Mouse (Mus musculus): ENCODE data around the gene Pcgf3. TPM values are rescaled to one million over a fixed set of nuclear protein-coding genes. Genes with fewer than 3 reads are reported as not detected.
A peak's percentile ranks its signal among the peaks of the same experiment; 100 is the strongest.

Gene Pcgf3
- polyA plus RNA-seq, 1 experiment from 2014 or later, result 28.2 TPM

DNA sequence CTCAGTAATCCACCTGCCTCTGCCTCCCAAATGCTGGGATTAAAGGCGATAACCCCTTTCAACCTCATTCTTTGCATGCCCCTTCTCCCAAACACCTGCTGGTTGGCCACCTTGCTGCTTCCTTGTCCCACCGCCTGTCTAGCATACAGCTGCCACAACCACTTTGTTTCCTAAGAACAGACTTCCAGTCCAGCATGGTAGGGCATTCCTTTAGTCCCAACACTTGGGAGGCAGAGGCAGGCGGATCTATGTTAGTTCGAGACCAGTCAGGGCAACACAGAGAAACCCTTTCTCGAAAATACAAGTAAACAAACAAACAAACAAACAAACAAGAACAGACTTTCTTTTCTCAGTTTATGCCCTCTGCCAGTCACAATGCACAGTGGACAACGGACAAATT, 571 bp upstream of the Pcgf3 start:
- H3K36me3 ChIP-seq (ENCODE audit: control insufficient read depth, insufficient read depth, low read length), result no peaks in the 10 kb centered on the region
- peak overlapping the region; percentile 97 for H3K4me3 ChIP-seq (ENCODE audit: low read length)
- no peaks in the 10 kb centered on the region for H3K27me3 ChIP-seq (ENCODE audit: control insufficient read depth, insufficient read depth, low read length)
- no peaks in the 10 kb centered on the region for H3K9me3 ChIP-seq (ENCODE audit: control insufficient read depth, low read length)
- H3K27ac ChIP-seq (ENCODE audit: low read depth, low read length), result no peak overlapping the region
- peak; percentile 6; the same call in 1 of the 2 replicates for ATAC-seq (ENCODE audit: low FRiP score, low TSS enrichment)
- H3K9ac ChIP-seq (ENCODE audit: low read depth, low read length), result peak overlapping the region; percentile 49; the same call in 1 of the 2 replicates
- H3K4me1 ChIP-seq (ENCODE audit: control insufficient read depth, insufficient read depth, low read length), result peaks cover 17% of the 10 kb centered on the region; the same call in 1 of the 2 replicates
- H3K4me2 ChIP-seq (replicated peaks; ENCODE audit: low read depth, low read length), result peak overlapping the region; percentile 50
- 43% methylated on average over 6 of the region's 6 CpGs for WGBS

GRCm38 (mm10) chr5:108462446-108462845, 1.4 kb downstream of the Pcgf3 start:
- Histone ChIP-seq H3K27ac (ENCODE audit: low read depth, low read length) (no peak overlapping the region; the same call in 1 of the 2 replicates), H3K4me3 (ENCODE audit: low read length) (peak overlapping the region; percentile 97), H3K27me3 (ENCODE audit: control insufficient read depth, insufficient read depth, low read length) (no peaks in the 10 kb centered on the region), H3K36me3 (ENCODE audit: control insufficient read depth, insufficient read depth, low read length) (no peaks in the 10 kb centered on the region), H3K4me1 (ENCODE audit: control insufficient read depth, insufficient read depth, low read length) (peaks cover 17% of the 10 kb centered on the region; the same call in 1 of the 2 replicates), H3K9me3 (ENCODE audit: control insufficient read depth, low read length) (no peaks in the 10 kb centered on the region), H3K9ac (ENCODE audit: low read depth, low read length) (peak overlapping the region; percentile 98), H3K4me2 (replicated peaks; ENCODE audit: low read depth, low read length) (peak overlapping the region; percentile 96)
- no peak for ATAC-seq (ENCODE audit: low FRiP score, low TSS enrichment)
- WGBS, result 28% methylated on average over 4 of the region's 4 CpGs

GRCm38 (mm10) chr5:108465131-108465891, 4.3 kb downstream of the Pcgf3 start:
- no peak overlapping the region for H3K4me2 ChIP-seq (replicated peaks; ENCODE audit: low read depth, low read length)
- peaks cover 17% of the 10 kb centered on the region; the same call in 1 of the 2 replicates for H3K4me1 ChIP-seq (ENCODE audit: control insufficient read depth, insufficient read depth, low read length)
- H3K27ac ChIP-seq (ENCODE audit: low read depth, low read length), result no peak overlapping the region
- no peak for ATAC-seq (ENCODE audit: low FRiP score, low TSS enrichment)
- no peaks in the 10 kb centered on the region for H3K27me3 ChIP-seq (ENCODE audit: control insufficient read depth, insufficient read depth, low read length)
- H3K4me3 ChIP-seq (ENCODE audit: low read length), result no peak overlapping the region
- no peaks in the 10 kb centered on the region for H3K9me3 ChIP-seq (ENCODE audit: control insufficient read depth, low read length)
- H3K9ac ChIP-seq (ENCODE audit: low read depth, low read length), result no peak overlapping the region
- WGBS, result 81% methylated on average over 6 of the region's 6 CpGs
- H3K36me3 ChIP-seq (ENCODE audit: control insufficient read depth, insufficient read depth, low read length), result no peaks in the 10 kb centered on the region

DNA sequence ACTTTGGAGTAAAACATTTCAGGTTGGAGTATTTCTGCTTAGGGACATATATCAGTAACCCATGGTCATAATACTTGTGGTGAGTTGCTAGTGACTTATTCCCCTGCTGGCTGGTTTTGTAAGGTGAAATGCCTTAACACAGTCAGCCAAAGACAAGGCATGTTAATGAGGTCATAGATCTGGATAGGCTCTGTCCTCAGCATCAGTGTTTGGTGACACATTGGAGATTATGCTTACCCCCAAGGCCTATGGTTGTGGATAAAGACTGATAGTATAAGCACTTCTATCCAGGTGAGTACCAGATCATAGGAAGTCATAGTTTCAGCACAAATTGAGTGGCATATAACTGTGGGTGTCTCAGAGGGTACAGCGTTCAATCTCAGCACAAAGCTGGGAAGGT, 5.6 kb downstream of the Pcgf3 start:
- Histone ChIP-seq H3K4me3 (ENCODE audit: low read length) (no peak overlapping the region), H3K27me3 (ENCODE audit: control insufficient read depth, insufficient read depth, low read length) (no peaks in the 10 kb centered on the region), H3K4me1 (ENCODE audit: control insufficient read depth, insufficient read depth, low read length) (peaks cover 15% of the 10 kb centered on the region; the same call in 1 of the 2 replicates), H3K9ac (ENCODE audit: low read depth, low read length) (no peak overlapping the region), H3K36me3 (ENCODE audit: control insufficient read depth, insufficient read depth, low read length) (no peaks in the 10 kb centered on the region), H3K27ac (ENCODE audit: low read depth, low read length) (no peak overlapping the region), H3K9me3 (ENCODE audit: control insufficient read depth, low read length) (no peaks in the 10 kb centered on the region), H3K4me2 (replicated peaks; ENCODE audit: low read depth, low read length) (no peak overlapping the region)
- WGBS, result 100% methylated on average over 1 of the region's 1 CpGs
- ATAC-seq (ENCODE audit: low FRiP score, low TSS enrichment), result no peak

DNA sequence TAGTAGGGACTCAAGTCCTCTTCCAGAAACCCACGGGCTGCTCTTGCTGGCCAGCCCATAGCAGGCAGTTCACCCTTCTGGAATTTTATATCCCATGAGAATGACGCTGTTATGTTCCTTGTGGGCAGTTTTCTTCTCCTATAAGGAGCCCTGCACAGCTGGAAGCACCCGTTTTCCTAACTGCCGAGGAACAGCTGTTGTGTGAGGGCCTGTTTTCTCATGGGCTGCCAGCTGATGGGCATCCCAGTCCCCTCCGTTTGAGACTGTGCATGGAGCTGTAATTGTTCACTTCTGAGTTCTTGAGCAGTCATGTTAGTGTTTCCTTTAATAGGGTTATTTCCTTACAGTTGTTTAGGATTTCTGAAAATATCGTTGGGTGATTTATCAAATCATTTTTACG, 8.6 kb downstream of the Pcgf3 start:
- no peak for ATAC-seq (ENCODE audit: low FRiP score, low TSS enrichment)
- H3K27ac ChIP-seq (ENCODE audit: low read depth, low read length), result no peak overlapping the region
- H3K4me2 ChIP-seq (replicated peaks; ENCODE audit: low read depth, low read length), result no peak overlapping the region
- H3K36me3 ChIP-seq (ENCODE audit: control insufficient read depth, insufficient read depth, low read length), result peaks cover 23% of the 10 kb centered on the region
- 80% methylated on average over 7 of the region's 7 CpGs for WGBS
- H3K9me3 ChIP-seq (ENCODE audit: control insufficient read depth, low read length), result no peaks in the 10 kb centered on the region
- no peaks in the 10 kb centered on the region for H3K4me1 ChIP-seq (ENCODE audit: control insufficient read depth, insufficient read depth, low read length)
- H3K9ac ChIP-seq (ENCODE audit: low read depth, low read length), result no peak overlapping the region
- H3K4me3 ChIP-seq (ENCODE audit: low read length), result no peak overlapping the region
- H3K27me3 ChIP-seq (ENCODE audit: control insufficient read depth, insufficient read depth, low read length), result no peaks in the 10 kb centered on the region

- WGBS, result 90% methylated on average over 4 of the region's 4 CpGs
- Histone ChIP-seq H3K9ac (ENCODE audit: low read depth, low read length) (no peak overlapping the region), H3K9me3 (ENCODE audit: control insufficient read depth, low read length) (no peaks in the 10 kb centered on the region), H3K27ac (ENCODE audit: low read depth, low read length) (no peak overlapping the region), H3K27me3 (ENCODE audit: control insufficient read depth, insufficient read depth, low read length) (no peaks in the 10 kb centered on the region), H3K36me3 (ENCODE audit: control insufficient read depth, insufficient read depth, low read length) (peaks cover 61% of the 10 kb centered on the region), H3K4me1 (ENCODE audit: control insufficient read depth, insufficient read depth, low read length) (no peaks in the 10 kb centered on the region), H3K4me2 (replicated peaks; ENCODE audit: low read depth, low read length) (no peak overlapping the region), H3K4me3 (ENCODE audit: low read length) (no peak overlapping the region)
- no peak for ATAC-seq (ENCODE audit: low FRiP score, low TSS enrichment)
These were observed 12.7 kb downstream of the Pcgf3 start for GRCm38 (mm10) chr5:108473737-108474136.

- no peak for ATAC-seq (ENCODE audit: low FRiP score, low TSS enrichment)
- Histone ChIP-seq H3K27me3 (ENCODE audit: control insufficient read depth, insufficient read depth, low read length) (no peaks in the 10 kb centered on the region), H3K27ac (ENCODE audit: low read depth, low read length) (no peak overlapping the region), H3K4me3 (ENCODE audit: low read length) (no peak overlapping the region), H3K9ac (ENCODE audit: low read depth, low read length) (no peak overlapping the region), H3K9me3 (ENCODE audit: control insufficient read depth, low read length) (no peaks in the 10 kb centered on the region), H3K4me1 (ENCODE audit: control insufficient read depth, insufficient read depth, low read length) (no peaks in the 10 kb centered on the region), H3K36me3 (ENCODE audit: control insufficient read depth, insufficient read depth, low read length) (peaks cover 66% of the 10 kb centered on the region), H3K4me2 (replicated peaks; ENCODE audit: low read depth, low read length) (no peak overlapping the region)
- WGBS, result 91% methylated on average over 3 of the region's 3 CpGs
These were observed 14.9 kb downstream of the Pcgf3 start for GRCm38 (mm10) chr5:108475977-108476376.

GRCm38 (mm10) chr5:108483006-108483405, 22.0 kb downstream of the Pcgf3 start:
- Histone ChIP-seq H3K36me3 (ENCODE audit: control insufficient read depth, insufficient read depth, low read length) (peaks cover 55% of the 10 kb centered on the region), H3K4me3 (ENCODE audit: low read length) (no peak overlapping the region), H3K4me1 (ENCODE audit: control insufficient read depth, insufficient read depth, low read length) (no peaks in the 10 kb centered on the region), H3K9me3 (ENCODE audit: control insufficient read depth, low read length) (no peaks in the 10 kb centered on the region), H3K27me3 (ENCODE audit: control insufficient read depth, insufficient read depth, low read length) (no peaks in the 10 kb centered on the region), H3K27ac (ENCODE audit: low read depth, low read length) (no peak overlapping the region), H3K9ac (ENCODE audit: low read depth, low read length) (no peak overlapping the region), H3K4me2 (replicated peaks; ENCODE audit: low read depth, low read length) (no peak overlapping the region)
- ATAC-seq (ENCODE audit: low FRiP score, low TSS enrichment), result no peak
- 90% methylated on average over 6 of the region's 6 CpGs for WGBS

- ATAC-seq (ENCODE audit: low FRiP score, low TSS enrichment), result no peak
These were observed 24.2 kb downstream of the Pcgf3 start for GRCm38 (mm10) chr5:108485239-108485638.

More at GRCm38 (mm10) chr5:108485239-108485638, 24.2 kb downstream of the Pcgf3 start:
- Histone ChIP-seq H3K27ac (ENCODE audit: low read depth, low read length) (no peak overlapping the region), H3K4me3 (ENCODE audit: low read length) (no peak overlapping the region), H3K4me1 (ENCODE audit: control insufficient read depth, insufficient read depth, low read length) (no peaks in the 10 kb centered on the region), H3K9ac (ENCODE audit: low read depth, low read length) (no peak overlapping the region), H3K4me2 (replicated peaks; ENCODE audit: low read depth, low read length) (no peak overlapping the region), H3K9me3 (ENCODE audit: control insufficient read depth, low read length) (no peaks in the 10 kb centered on the region), H3K36me3 (ENCODE audit: control insufficient read depth, insufficient read depth, low read length) (peaks cover 67% of the 10 kb centered on the region), H3K27me3 (ENCODE audit: control insufficient read depth, insufficient read depth, low read length) (no peaks in the 10 kb centered on the region)
- WGBS, result 86% methylated on average over 2 of the region's 2 CpGs

Measured in kidney, embryonic 14.5 days (tissue).